Mouse (Mus musculus): ENCODE results near the gene Max.

The Max gene

GRCm38 (mm10) chr12:76887941-76888340 is 74.1 kb downstream of the Max start:
- no peak for DNase-seq (ENCODE audit: low read depth, low spot score)
